Mouse (Mus musculus) stomach, postnatal 0 days (tissue): Measurements from ENCODE around the gene Cish.

Experiments
- CTCF ChIP-seq: IDR thresholded peaks from 2 replicates; pipeline ENCODE4 v1.5.1; 2016; ENCODE audit warnings: antibody characterized with exemption, low read depth, mild to moderate bottlenecking, moderate library complexity
- EP300 ChIP-seq: optimal IDR thresholded peaks from 2 replicates; pipeline ENCODE3; 2016; ENCODE audit warnings: antibody characterized with exemption

DNA sequence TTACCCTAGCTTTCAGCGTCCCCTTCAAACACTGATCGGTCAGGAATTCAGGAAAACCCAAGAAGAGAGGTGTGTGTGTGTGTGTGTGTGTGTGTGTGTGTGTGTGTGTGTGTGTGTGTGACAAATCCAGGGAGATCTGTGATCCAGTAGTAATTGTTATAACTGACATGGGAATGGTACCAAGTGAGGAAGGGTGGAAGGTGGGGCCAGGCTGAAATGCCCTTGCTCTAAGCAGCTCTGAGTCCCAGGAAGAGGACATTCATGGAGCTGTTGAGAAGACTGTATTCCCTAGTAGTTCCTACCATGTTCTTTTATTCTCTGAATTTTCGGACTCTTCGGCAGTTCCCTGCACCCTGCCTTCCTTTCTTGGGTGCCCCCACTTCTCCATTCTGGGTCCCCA lies 1.8 kb downstream of the Cish start:
- TF ChIP-seq CTCF (no peak), EP300 (no peak)
